Mouse (Mus musculus) ovary, adult 10 weeks (tissue): ENCODE results near the gene Mdfic. TPM values are rescaled to one million over a fixed set of nuclear protein-coding genes. Genes with fewer than 3 reads are reported as not detected.

Experiments
- polyA plus RNA-seq: library from polyadenylated mRNA; stranded (reverse); fragments of 350-450 nt; fragmentation: Illumina TruSeq; extraction: RNeasy Lipid Tissue Mini Kit (QIAGEN cat#74804); gene quantifications from one replicate; pipeline ENCODE4 v1.2.3, GENCODE M21; 2014

Mdfic gene
- polyA plus RNA-seq, result 376 TPM

DNA sequence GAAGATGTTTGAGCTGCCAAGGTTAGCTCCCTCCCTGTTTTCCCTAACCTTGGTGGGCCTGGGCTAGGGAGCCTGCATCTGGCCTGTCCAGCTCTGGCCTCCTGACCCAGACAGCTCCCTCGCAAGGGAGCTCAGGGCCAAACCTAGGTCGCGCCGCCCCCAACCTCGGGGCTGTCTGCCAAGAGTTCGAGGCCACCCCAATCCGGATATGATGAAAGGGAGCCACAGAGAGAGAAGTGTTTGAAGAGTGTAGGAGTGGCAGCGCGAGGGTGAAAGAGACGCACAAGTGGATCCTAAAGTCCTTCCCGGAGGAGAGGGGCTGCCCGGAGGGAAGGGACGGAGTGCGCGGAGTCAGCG, at the start of gene Mdfic:
TSS of gene Mdfic (plus strand) at position 201 of the 357 bp plus-strand sequence.

